Mouse (Mus musculus) hindbrain, embryonic 15.5 days (tissue): ENCODE data around the gene Mb. TPM values are rescaled to one million over a fixed set of nuclear protein-coding genes. Genes with fewer than 3 reads are reported as not detected.

ENCODE experiments used
- ATAC-seq: fragments of 200-750 bp; cut with Nextera tagmentation; 2 replicates; pipeline ENCODE4 v1.8.0; 2017; ENCODE audit warnings: low read depth, moderate number of reproducible peaks, moderate TSS enrichment; ENCODE audit not compliant: low FRiP score
- H3K27ac ChIP-seq: fragments of 300-500 bp; sonication (generic); replicated peaks from 2 replicates; pipeline ENCODE4 v1.5.1; 2015; ENCODE audit warnings: mild to moderate bottlenecking, inconsistent platforms
- H3K27me3 ChIP-seq: fragments of 300-500 bp; sonication (generic); 2 replicates; pipeline ENCODE4 v1.6.1; 2015; ENCODE audit warnings: control low read depth, inconsistent platforms
- H3K36me3 ChIP-seq: fragments of 300-500 bp; sonication (generic); 2 replicates; pipeline ENCODE4 v1.6.1; 2015; ENCODE audit warnings: control low read depth, inconsistent platforms
- H3K4me1 ChIP-seq: fragments of 300-500 bp; sonication (generic); replicated peaks from 2 replicates; pipeline ENCODE4 v1.6.1; 2015; ENCODE audit warnings: control low read depth, inconsistent platforms
- H3K4me2 ChIP-seq: fragments of 300-500 bp; sonication (generic); 2 replicates; pipeline ENCODE4 v1.6.1; 2015; ENCODE audit warnings: moderate library complexity, mild to moderate bottlenecking, inconsistent platforms
- H3K4me3 ChIP-seq: fragments of 300-500 bp; sonication (generic); 2 replicates; pipeline ENCODE4 v1.5.1; 2015; ENCODE audit warnings: mild to moderate bottlenecking, inconsistent platforms
- H3K9ac ChIP-seq: fragments of 300-500 bp; sonication (generic); 2 replicates; pipeline ENCODE4 v1.6.1; 2015; ENCODE audit warnings: inconsistent platforms
- H3K9me3 ChIP-seq: fragments of 300-500 bp; sonication (generic); 2 replicates; pipeline ENCODE4 v1.6.1; 2016; ENCODE audit warnings: control low read depth, inconsistent platforms
- WGBS: fragments of 180-500 bp; shearing (Covaris S2); methylation state at CpG from one replicate; pipeline ENCODE4 v1.1.7; 2015; 5-methylcytosine and 5-hydroxymethylcytosine counted together
- polyA plus RNA-seq: library from polyadenylated mRNA; unstranded; fragments of >200 nt; fragmentation: Nextera tagmentation; extraction: Ambion mirVana; gene quantifications from 2 replicates; pipeline ENCODE4 v1.2.1, GENCODE M21; 2015

Mb gene
- polyA plus RNA-seq, 1 experiment from 2014 or later = 0.48 TPM

GRCm38 (mm10) chr15:77037278-77038161 lies 12.9 kb downstream of the Mb start:
- 37% methylated on average over 11 of the region's 11 CpGs for WGBS
- Histone ChIP-seq H3K27ac (peak overlapping the region; percentile 74), H3K27me3 (no peaks in the 10 kb centered on the region), H3K36me3 (no peaks in the 10 kb centered on the region), H3K4me2 (no peak overlapping the region), H3K4me1 (peaks cover 18% of the 10 kb centered on the region), H3K9me3 (no peaks in the 10 kb centered on the region), H3K9ac (peak overlapping the region; percentile 10; the same call in 1 of the 2 replicates), H3K4me3 (no peak overlapping the region)
- ATAC-seq = peak; percentile 63; the same call in 1 of the 2 replicates

DNA sequence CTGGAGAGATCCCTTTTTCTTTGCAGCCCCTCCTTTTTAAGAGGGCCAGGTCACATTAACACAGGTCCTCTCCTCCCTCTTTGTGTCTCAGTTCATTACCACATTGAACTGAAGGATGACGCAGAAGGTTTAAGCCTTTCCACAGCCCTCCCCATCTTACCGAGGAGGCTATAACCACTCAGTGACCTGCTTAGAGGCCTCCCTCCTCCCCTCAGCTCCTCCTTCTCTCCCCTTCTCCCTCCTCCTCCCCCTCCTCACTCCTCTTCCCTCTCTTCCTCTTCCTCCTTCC lies 13.5 kb downstream of the Mb start:
- Histone ChIP-seq H3K4me3 (no peak overlapping the region), H3K4me1 (peaks cover 18% of the 10 kb centered on the region), H3K9me3 (no peaks in the 10 kb centered on the region), H3K36me3 (no peaks in the 10 kb centered on the region), H3K9ac (peak overlapping the region; percentile 10; the same call in 1 of the 2 replicates), H3K27ac (peak overlapping the region; percentile 74), H3K27me3 (no peaks in the 10 kb centered on the region), H3K4me2 (no peak overlapping the region)
- 52% methylated on average over 2 of the region's 2 CpGs for WGBS
- 0 out of 2 replicates have a peak, but pooled peaks have one; percentile 32 for ATAC-seq

DNA sequence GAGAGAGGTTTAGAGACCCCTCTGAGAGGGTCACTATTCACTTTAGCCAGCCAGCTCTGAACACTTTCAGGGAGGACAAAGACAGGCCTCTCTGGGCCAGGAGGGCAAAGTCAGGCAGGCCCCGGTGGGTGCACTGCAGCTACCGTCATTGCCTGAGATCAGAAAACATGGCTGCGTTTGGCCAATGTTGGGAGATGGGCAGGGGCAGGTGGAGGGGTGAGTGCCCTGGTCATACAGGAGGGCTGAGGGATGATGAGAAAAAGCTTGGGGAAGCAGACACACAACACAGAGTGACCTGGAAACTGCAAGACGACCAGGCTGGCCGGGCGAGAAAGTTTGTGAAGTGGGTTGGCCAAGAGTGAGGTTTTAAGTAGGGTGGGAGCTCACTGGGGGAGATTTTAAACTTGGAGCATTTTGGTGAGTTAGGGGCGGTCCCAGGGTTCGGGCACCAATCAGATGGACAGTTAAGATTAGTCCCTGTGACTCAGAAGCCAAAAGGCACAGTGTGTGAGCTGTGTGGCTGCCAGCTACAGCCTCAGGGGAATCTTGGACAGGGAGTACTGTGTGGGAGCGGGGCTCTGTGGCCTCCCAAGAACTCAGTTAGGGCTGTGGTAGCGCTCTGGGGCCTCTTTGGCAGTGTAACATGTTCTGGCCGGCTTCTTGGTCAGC lies 14.0 kb downstream of the Mb start:
- H3K27ac ChIP-seq = peak overlapping the region; percentile 74
- no peak overlapping the region for H3K4me3 ChIP-seq
- WGBS = 74% methylated on average over 11 of the region's 11 CpGs
- no peaks in the 10 kb centered on the region for H3K27me3 ChIP-seq
- no peak overlapping the region for H3K4me2 ChIP-seq
- ATAC-seq = peak; percentile 52; the same call in 1 of the 2 replicates
- H3K36me3 ChIP-seq = no peaks in the 10 kb centered on the region
- H3K9ac ChIP-seq = no peak overlapping the region
- no peaks in the 10 kb centered on the region for H3K9me3 ChIP-seq
- H3K4me1 ChIP-seq = peaks cover 18% of the 10 kb centered on the region

DNA sequence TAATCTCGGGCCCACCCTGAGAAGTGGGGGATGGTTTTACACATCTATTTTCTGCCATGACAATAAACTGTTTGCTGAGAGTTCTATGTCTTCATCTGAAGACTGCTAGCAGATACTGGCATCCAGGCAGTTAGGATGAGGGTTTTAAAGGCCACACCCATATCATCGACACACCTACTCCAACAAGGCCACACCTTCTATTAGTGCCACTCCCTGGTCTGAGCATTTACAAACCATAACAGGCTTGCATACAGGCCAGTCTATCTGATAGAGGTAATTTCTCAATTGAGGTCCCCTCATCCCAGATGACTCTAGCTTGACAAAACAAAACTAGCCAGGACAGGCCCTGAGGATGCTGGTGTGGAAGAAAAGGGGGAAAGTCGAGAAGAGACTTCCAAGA lies 14.8 kb downstream of the Mb start:
- H3K27ac ChIP-seq = no peak overlapping the region
- H3K36me3 ChIP-seq = no peaks in the 10 kb centered on the region
- no peak overlapping the region for H3K4me3 ChIP-seq
- no peaks in the 10 kb centered on the region for H3K27me3 ChIP-seq
- peaks cover 18% of the 10 kb centered on the region for H3K4me1 ChIP-seq
- no peak overlapping the region for H3K4me2 ChIP-seq
- no peak overlapping the region for H3K9ac ChIP-seq
- no peaks in the 10 kb centered on the region for H3K9me3 ChIP-seq
- ATAC-seq = no peak
- 85% methylated on average over 3 of the region's 3 CpGs for WGBS

GRCm38 (mm10) chr15:77034526-77034925 lies 15.9 kb downstream of the Mb start:
- 71% methylated on average over 6 of the region's 6 CpGs for WGBS
- H3K9ac ChIP-seq = no peak overlapping the region
- H3K36me3 ChIP-seq = no peaks in the 10 kb centered on the region
- no peak for ATAC-seq
- no peak overlapping the region for H3K4me2 ChIP-seq
- H3K9me3 ChIP-seq = no peaks in the 10 kb centered on the region
- peaks cover 18% of the 10 kb centered on the region for H3K4me1 ChIP-seq
- no peaks in the 10 kb centered on the region for H3K27me3 ChIP-seq
- no peak overlapping the region for H3K27ac ChIP-seq
- H3K4me3 ChIP-seq = no peak overlapping the region

DNA sequence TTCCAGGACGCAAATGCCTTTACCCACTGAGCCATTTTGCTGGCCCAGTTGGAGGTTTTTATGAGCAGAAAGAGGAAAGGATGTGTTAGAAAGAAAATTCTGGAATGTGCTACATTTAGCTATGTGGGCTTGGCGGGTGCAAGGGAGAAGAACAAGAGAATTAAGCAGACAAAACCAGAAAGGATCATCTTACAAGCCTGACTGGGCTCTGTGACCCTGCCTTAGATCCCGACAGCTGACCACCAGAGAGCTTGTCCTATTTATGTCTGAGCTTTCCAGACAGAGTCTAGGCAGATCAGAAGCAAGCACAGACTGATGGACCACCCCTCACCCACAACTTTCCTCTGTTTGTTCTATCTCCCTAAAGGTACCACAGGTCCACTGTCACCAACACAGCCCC lies 19.2 kb downstream of the Mb start:
- H3K4me2 ChIP-seq = no peak overlapping the region
- no peak overlapping the region for H3K27ac ChIP-seq
- WGBS = 62% methylated on average over 3 of the region's 3 CpGs
- H3K27me3 ChIP-seq = no peaks in the 10 kb centered on the region
- peaks cover 5% of the 10 kb centered on the region for H3K4me1 ChIP-seq
- H3K9me3 ChIP-seq = no peaks in the 10 kb centered on the region
- ATAC-seq = no peak
- no peak overlapping the region for H3K9ac ChIP-seq
- no peaks in the 10 kb centered on the region for H3K36me3 ChIP-seq
- no peak overlapping the region for H3K4me3 ChIP-seq

- no peak overlapping the region for H3K9ac ChIP-seq
- H3K27me3 ChIP-seq = no peaks in the 10 kb centered on the region
- H3K4me1 ChIP-seq = peaks cover 8% of the 10 kb centered on the region
- peak; percentile 69 for ATAC-seq
- H3K4me3 ChIP-seq = no peak overlapping the region
- no peaks in the 10 kb centered on the region for H3K9me3 ChIP-seq
- peak overlapping the region; percentile 49 for H3K27ac ChIP-seq
- H3K36me3 ChIP-seq = no peaks in the 10 kb centered on the region
- no peak overlapping the region for H3K4me2 ChIP-seq
- 24% methylated on average over 7 of the region's 7 CpGs for WGBS
Observed at GRCm38 (mm10) chr15:77029331-77029991, 21.0 kb downstream of the Mb start.

GRCm38 (mm10) chr15:77027675-77028074 lies 22.8 kb downstream of the Mb start:
- WGBS = 75% methylated on average over 6 of the region's 6 CpGs
- no peak for ATAC-seq
- H3K27ac ChIP-seq = no peak overlapping the region

DNA sequence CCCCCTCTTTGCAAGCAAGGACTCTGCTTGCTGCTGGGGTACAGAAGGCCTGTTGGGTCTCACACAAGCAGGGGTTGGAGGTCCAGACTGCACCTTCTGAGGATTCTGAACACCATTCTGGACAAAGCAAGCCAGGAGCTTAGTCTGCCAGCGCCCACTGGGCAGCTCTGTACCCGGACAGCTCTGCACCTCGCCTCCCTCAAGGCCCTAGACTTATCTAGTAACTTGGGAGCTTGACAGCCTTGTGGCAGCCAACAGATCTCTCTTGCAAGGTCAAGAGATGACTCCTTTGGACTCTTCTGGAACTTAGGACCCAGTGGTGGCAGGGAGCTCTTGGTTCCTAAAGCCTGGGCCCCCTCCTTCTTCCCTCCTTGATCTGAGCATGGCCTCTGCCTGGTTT lies 23.4 kb downstream of the Mb start:
- ATAC-seq = no peak
- Histone ChIP-seq H3K27ac (no peak overlapping the region), H3K9ac (no peak overlapping the region), H3K36me3 (no peaks in the 10 kb centered on the region), H3K4me2 (no peak overlapping the region), H3K4me1 (peaks cover 8% of the 10 kb centered on the region), H3K9me3 (no peaks in the 10 kb centered on the region), H3K27me3 (no peaks in the 10 kb centered on the region), H3K4me3 (no peak overlapping the region)
- 92% methylated on average over 3 of the region's 3 CpGs for WGBS

More at GRCm38 (mm10) chr15:77027675-77028074, 22.8 kb downstream of the Mb start:
- H3K27me3 ChIP-seq = no peaks in the 10 kb centered on the region
- H3K9me3 ChIP-seq = no peaks in the 10 kb centered on the region
- H3K36me3 ChIP-seq = no peaks in the 10 kb centered on the region
- no peak overlapping the region for H3K4me2 ChIP-seq
- H3K4me3 ChIP-seq = no peak overlapping the region
- peaks cover 8% of the 10 kb centered on the region for H3K4me1 ChIP-seq
- H3K9ac ChIP-seq = no peak overlapping the region

GRCm38 (mm10) chr15:77025884-77026583 lies 24.4 kb downstream of the Mb start:
- Histone ChIP-seq H3K36me3 (no peaks in the 10 kb centered on the region), H3K27me3 (no peaks in the 10 kb centered on the region), H3K9ac (no peak overlapping the region), H3K4me1 (peaks cover 8% of the 10 kb centered on the region), H3K4me3 (no peak overlapping the region), H3K27ac (no peak overlapping the region), H3K9me3 (no peaks in the 10 kb centered on the region), H3K4me2 (no peak overlapping the region)
- ATAC-seq = no peak
- WGBS = 54% methylated on average over 5 of the region's 5 CpGs

GRCm38 (mm10) chr15:77022401-77022957 lies 28.0 kb downstream of the Mb start:
- WGBS = 85% methylated on average over 5 of the region's 5 CpGs
- no peak overlapping the region for H3K4me3 ChIP-seq
- H3K36me3 ChIP-seq = no peaks in the 10 kb centered on the region
- no peaks in the 10 kb centered on the region for H3K27me3 ChIP-seq
- peaks cover 4% of the 10 kb centered on the region; the same call in 1 of the 2 replicates for H3K4me1 ChIP-seq
- no peak overlapping the region for H3K4me2 ChIP-seq
- ATAC-seq = no peak
- H3K27ac ChIP-seq = no peak overlapping the region
- no peaks in the 10 kb centered on the region for H3K9me3 ChIP-seq
- no peak overlapping the region for H3K9ac ChIP-seq
